Mouse (Mus musculus) adrenal gland, postnatal 4 days (tissue): Measurements from ENCODE around the gene Plcg1. TPM values are rescaled to one million over a fixed set of nuclear protein-coding genes. Genes with fewer than 3 reads are reported as not detected.

Experiments
- total RNA-seq, 2 experiments: library from RNA; stranded (reverse); gene quantifications; 2 replicates each; pipeline ENCODE4 v1.2.3; 2021

The Plcg1 gene
- total RNA-seq, 2 experiments from 2014 or later: 132 TPM

Other genes with a start within 250 kb of the Plcg1 start
- gene Top1, start 85.4 kb upstream of the Plcg1 start, total RNA-seq: 10 to 100 TPM; 81.3 to 88.4 TPM
- 10 to 100 TPM; 71.5 to 73.3 TPM for gene Zhx3, start 141.7 kb downstream of the Plcg1 start, total RNA-seq
- 10 to 100 TPM; 44.6 to 45.1 TPM for gene Lpin3, start 149.4 kb downstream of the Plcg1 start, total RNA-seq
- 1 to 10 TPM; 1.7 to 1.8 TPM for gene Emilin3, start 181.0 kb downstream of the Plcg1 start, total RNA-seq